Mouse (Mus musculus): ENCODE results near the gene Galnt7.

GRCm38 (mm10) chr8:57594175-57594885 lies 58.5 kb downstream of the Galnt7 start:
- TF ChIP-seq CTCF (IDR thresholded peaks at IDR 0.05; ENCODE audit: low read depth), result no peak
- TF ChIP-seq EP300 (IDR thresholded peaks at IDR 0.05; ENCODE audit: low read depth), result no peak
